Mouse (Mus musculus) ES-Bruce4 (cell line): ENCODE data around the gene Rpl23. TPM values are rescaled to one million over a fixed set of nuclear protein-coding genes. Genes with fewer than 3 reads are reported as not detected.

Source experiments
- H3K27ac ChIP-seq: 2 replicates; pipeline ENCODE4 v1.5.1; 2012; ENCODE audit warnings: low read length, inconsistent platforms; ENCODE audit not compliant: insufficient read depth
- H3K27me3 ChIP-seq: 2 replicates; pipeline ENCODE4 v1.6.1; 2012; ENCODE audit warnings: mild to moderate bottlenecking, low read length, inconsistent platforms; ENCODE audit not compliant: control insufficient read depth, poor library complexity, insufficient read depth, severe bottlenecking
- H3K36me3 ChIP-seq: 2 replicates; pipeline ENCODE4 v1.6.1; 2012; ENCODE audit warnings: inconsistent platforms, mild to moderate bottlenecking, low read length, moderate library complexity; ENCODE audit not compliant: control insufficient read depth, poor library complexity, insufficient read depth, severe bottlenecking
- H3K4me1 ChIP-seq: one replicate; pipeline ENCODE4 v1.8.1; 2011; ENCODE audit warnings: low read length; ENCODE audit not compliant: control insufficient read depth, insufficient read depth
- H3K4me3 ChIP-seq: 2 replicates; pipeline ENCODE4 v1.5.1; 2011; ENCODE audit warnings: low read depth, mild to moderate bottlenecking, low read length
- H3K9ac ChIP-seq: 2 replicates; pipeline ENCODE4 v1.6.1; 2012; ENCODE audit warnings: low read depth, mild to moderate bottlenecking, inconsistent platforms; ENCODE audit not compliant: poor library complexity, severe bottlenecking
- H3K9me3 ChIP-seq: replicated peaks from 2 replicates; pipeline ENCODE4 v1.6.1; 2012; ENCODE audit warnings: mild to moderate bottlenecking, low read length, inconsistent platforms; ENCODE audit not compliant: control insufficient read depth, poor library complexity, insufficient read depth, severe bottlenecking
- CTCF ChIP-seq: IDR thresholded peaks from one replicate; pipeline ENCODE4 v1.8.1; 2011; ENCODE audit warnings: low read depth, low read length
- EP300 ChIP-seq: IDR thresholded peaks from 2 replicates; pipeline ENCODE4 v1.6.1; 2011; ENCODE audit warnings: low read depth, low read length; ENCODE audit not compliant: insufficient read depth
- POLR2A ChIP-seq: IDR thresholded peaks from one replicate; pipeline ENCODE4 v1.8.1; 2011; ENCODE audit warnings: low read length; ENCODE audit not compliant: insufficient read depth
- polyA plus RNA-seq: library from polyadenylated mRNA; stranded (reverse); fragments of >200 nt; gene quantifications from 2 replicates; pipeline ENCODE4 v1.2.4, GENCODE M21; 2011; ENCODE audit warnings: low read depth; ENCODE audit not compliant: missing spikeins, insufficient read depth, insufficient read length

The Rpl23 gene
- polyA plus RNA-seq, 1 experiment = 842 TPM

DNA sequence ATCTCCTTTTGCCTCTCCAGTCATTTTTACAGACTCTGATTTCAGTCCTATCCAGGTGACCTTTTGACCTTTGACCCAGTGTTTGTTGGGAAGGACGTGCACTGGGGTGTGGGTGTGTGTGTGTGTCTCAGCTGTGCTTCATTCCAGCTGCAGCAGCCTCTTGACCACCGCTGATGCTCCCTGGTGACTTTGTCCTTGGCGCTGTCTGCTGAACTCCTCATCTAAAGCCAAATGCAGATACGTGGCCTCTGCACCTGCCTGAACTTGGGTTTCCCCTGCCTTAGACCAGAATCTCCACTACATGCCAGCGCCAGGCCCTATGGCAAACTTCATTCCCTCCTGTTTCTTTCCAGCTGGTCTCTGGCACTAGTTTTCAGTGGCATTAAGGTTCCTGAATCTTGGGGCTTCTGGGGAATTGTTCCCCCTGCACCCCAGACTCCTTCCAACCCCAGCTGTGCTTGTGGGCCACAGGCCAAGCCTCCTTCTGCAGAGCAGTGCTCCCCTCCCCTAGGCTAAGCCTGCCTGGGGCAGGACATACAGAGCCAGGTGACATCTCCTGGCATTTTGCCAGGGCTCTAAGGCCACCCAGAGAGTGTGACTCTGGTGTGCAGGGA is 26.5 kb upstream of the Rpl23 start:
- no peak for TF ChIP-seq CTCF
- TF ChIP-seq POLR2A = no peak
- TF ChIP-seq EP300 = peak; percentile 98
- peaks cover 38% of the 10 kb centered on the region for H3K4me1 ChIP-seq
- peaks cover 18% of the 10 kb centered on the region for H3K36me3 ChIP-seq
- H3K9ac ChIP-seq = peak overlapping the region; percentile 44
- no peaks in the 10 kb centered on the region for H3K9me3 ChIP-seq
- 0 out of 2 replicates have a peak overlapping the region, but pooled peaks have one; percentile 5 for H3K4me3 ChIP-seq
- peak overlapping the region; percentile 97 for H3K27ac ChIP-seq
- H3K27me3 ChIP-seq = no peaks in the 10 kb centered on the region

DNA sequence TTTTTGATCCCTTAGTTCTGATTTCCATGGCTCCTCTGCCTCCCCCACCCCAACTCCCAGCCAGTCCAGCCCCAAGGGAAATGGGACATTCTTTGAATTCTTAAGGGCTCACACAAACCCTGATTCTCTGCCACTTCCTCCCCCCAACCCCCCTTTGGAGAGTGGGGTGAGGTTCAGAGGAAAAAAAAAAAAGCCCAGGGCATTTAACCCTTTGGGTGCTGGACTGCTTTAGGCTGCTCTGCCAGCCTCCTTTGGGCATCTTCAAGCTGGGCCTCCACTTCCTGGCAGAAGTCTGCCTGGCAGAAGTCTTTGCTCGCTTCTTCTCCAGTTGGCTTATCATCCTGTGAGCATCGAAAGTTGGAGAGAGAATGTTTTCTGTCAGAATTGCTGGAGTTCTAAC is 25.9 kb upstream of the Rpl23 start:
- no peaks in the 10 kb centered on the region for H3K9me3 ChIP-seq
- peak overlapping the region; percentile 97 for H3K27ac ChIP-seq
- peaks cover 35% of the 10 kb centered on the region for H3K4me1 ChIP-seq
- peaks cover 17% of the 10 kb centered on the region for H3K36me3 ChIP-seq
- H3K9ac ChIP-seq = peak overlapping the region; percentile 44
- H3K4me3 ChIP-seq = no peak overlapping the region
- no peaks in the 10 kb centered on the region for H3K27me3 ChIP-seq
- TF ChIP-seq POLR2A (no peak), EP300 (peak; percentile 91)

- Histone ChIP-seq H3K27me3 (no peaks in the 10 kb centered on the region), H3K27ac (peak overlapping the region; percentile 97), H3K4me3 (peak overlapping the region; percentile 4; the same call in 1 of the 2 replicates), H3K9ac (peak overlapping the region; percentile 44), H3K9me3 (no peaks in the 10 kb centered on the region), H3K4me1 (peaks cover 33% of the 10 kb centered on the region), H3K36me3 (peaks cover 17% of the 10 kb centered on the region)
- TF ChIP-seq EP300 = no peak
- no peak for TF ChIP-seq CTCF
- TF ChIP-seq POLR2A = no peak
These were observed 25.4 kb upstream of the Rpl23 start for GRCm38 (mm10) chr11:97807626-97808025.

- Histone ChIP-seq H3K36me3 (peaks cover 17% of the 10 kb centered on the region), H3K27me3 (no peaks in the 10 kb centered on the region), H3K4me3 (peak overlapping the region; percentile 29), H3K4me1 (peaks cover 31% of the 10 kb centered on the region), H3K27ac (peak overlapping the region; percentile 81), H3K9ac (0 out of 2 replicates have a peak overlapping the region, but pooled peaks have one; percentile 4), H3K9me3 (no peaks in the 10 kb centered on the region)
- TF ChIP-seq CTCF (no peak), POLR2A (no peak), EP300 (no peak)
These were observed 24.4 kb upstream of the Rpl23 start for GRCm38 (mm10) chr11:97806613-97806964.

DNA sequence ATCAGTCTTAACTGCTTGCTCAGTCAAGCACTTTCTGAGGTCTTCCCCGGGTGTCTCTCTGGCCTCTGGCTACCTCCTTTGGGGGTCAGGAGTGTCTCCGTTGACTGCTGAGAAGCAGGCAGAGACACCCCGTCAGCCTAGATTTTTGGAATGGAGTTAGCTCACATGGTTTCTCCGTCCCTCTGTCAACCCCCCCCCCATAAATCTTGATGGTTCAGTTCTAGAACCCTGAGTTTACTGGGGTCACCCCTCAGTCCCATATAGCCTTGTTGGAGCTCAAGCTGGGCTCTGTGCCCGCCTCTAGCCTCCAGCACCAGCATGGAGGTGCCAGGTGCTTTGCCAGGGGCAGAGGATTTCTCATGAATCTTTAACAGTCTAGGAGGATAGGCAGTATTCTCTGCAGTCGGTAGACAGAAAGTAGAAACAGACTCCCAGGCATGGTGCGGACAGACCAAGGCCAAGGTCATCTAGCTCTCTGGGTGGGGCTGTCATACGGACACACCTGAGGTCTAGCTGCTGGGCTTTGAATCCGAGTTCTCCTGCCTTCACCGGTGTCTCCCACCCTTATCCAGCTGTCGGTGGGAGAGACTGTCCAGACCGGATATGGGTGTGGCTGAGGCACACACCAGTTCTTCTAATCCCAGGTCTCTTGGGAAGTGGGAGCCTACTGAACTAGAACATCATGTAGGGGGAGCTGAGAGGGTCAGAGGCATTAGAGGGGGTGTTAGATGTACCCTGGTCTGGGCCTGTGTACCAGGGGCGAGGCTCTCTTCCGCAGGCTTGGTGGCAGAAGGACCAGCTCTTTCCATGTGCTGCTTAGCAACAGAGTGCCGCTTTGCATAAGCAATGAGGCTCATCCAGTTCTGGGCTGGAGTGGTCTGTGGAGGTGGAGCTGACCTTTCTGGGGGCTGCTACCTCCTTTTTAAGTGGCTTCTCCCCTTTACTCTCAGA is 23.7 kb upstream of the Rpl23 start:
- Histone ChIP-seq H3K9me3 (no peaks in the 10 kb centered on the region), H3K4me3 (peak overlapping the region; percentile 29), H3K4me1 (peaks cover 28% of the 10 kb centered on the region)

More for the DNA sequence above, 23.7 kb upstream of the Rpl23 start:
- no peak for TF ChIP-seq POLR2A
- TF ChIP-seq CTCF = no peak
- peak; percentile 97 for TF ChIP-seq EP300
- H3K36me3 ChIP-seq = peaks cover 17% of the 10 kb centered on the region
- H3K27ac ChIP-seq = peak overlapping the region; percentile 92
- H3K9ac ChIP-seq = peak overlapping the region; percentile 63
- H3K27me3 ChIP-seq = no peaks in the 10 kb centered on the region
